Comparison of ENCODE assay signal across 26 mouse cellular contexts in the genomic region with DNA sequence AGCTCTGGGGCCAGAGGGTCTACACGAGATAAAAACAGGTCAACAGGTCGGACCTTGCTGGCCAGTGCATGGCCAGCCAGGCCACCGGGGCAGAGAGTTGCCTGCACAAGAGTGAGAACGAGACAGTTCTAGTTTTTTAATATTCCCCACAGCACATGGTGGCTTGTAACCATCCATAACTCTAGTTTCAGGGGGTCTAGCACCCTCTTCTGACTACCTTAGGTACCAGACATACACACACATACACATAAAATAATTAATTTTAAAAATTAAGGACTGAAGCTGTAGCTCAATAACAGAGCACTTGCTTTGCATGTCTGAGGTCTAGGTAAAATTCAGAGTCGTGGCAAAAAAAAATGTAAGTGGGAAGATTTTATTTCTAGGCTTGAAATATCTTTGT. TPM values are rescaled to one million over a fixed set of nuclear protein-coding genes. Genes with fewer than 3 reads are reported as not detected.
DNase-seq lines count a peak whose midpoint lies in the region; ATAC-seq and TF ChIP-seq lines count a peak whose summit lies in the region.
"Had no signal": no experiment of that assay in that cellular context is flagged by ENCODE, and none has a peak within 500 bp of the region (broad histone marks: within the 10 kb centered on the region; RNA-seq: fewer than 3 reads in every experiment).

No protein-coding gene starts in this region.

- DNase-seq in A20 (ENCODE audit: low read depth, low spot score), result peak; percentile 33
- DNase-seq in liver, postnatal 0 days, result no peak
- DNase-seq in urinary bladder, postnatal 36 days (ENCODE audit: low spot score in 2 of 2), result no peak
- no peak for DNase-seq in layer of hippocampus, adult 9-11 months
- DNase-seq: adrenal gland, postnatal 10 days; cerebellum, adult 11 months; cerebellum, adult 9-10 months; cerebellum, postnatal 36 days; gastrocnemius, postnatal 25 days; heart, adult 18-20 months; heart, postnatal 4 days; kidney, adult 11 months; kidney, postnatal 14 days; lung, postnatal 4 days; thymus, adult 18-20 months; thymus, postnatal 4 days had no signal

- ATAC-seq in intestine, postnatal 0 days, result no peak
- no peak for ATAC-seq in intestine, embryonic 16.5 days
- no peak for ATAC-seq in liver, postnatal 0 days
- no peak for ATAC-seq in forebrain, embryonic 15.5 days (replicated peaks)
- ATAC-seq: forebrain, embryonic 13.5 days had no signal

- TF ChIP-seq CTCF in intestine, postnatal 0 days (IDR thresholded peaks at IDR 0.05; ENCODE audit: low read depth), result 0 out of 2 replicates have a peak, but pooled peaks have one; percentile 12
- TF ChIP-seq CTCF in ES-Bruce4 (IDR thresholded peaks at IDR 0.05; ENCODE audit: low read depth, low read length), result no peak
- peak; percentile 38; the same call in 1 of the 2 replicates for TF ChIP-seq CTCF in liver, postnatal 0 days (IDR thresholded peaks at IDR 0.05; ENCODE audit: low read depth)

- TF ChIP-seq EP300 in ES-Bruce4 (IDR thresholded peaks at IDR 0.05; ENCODE audit: insufficient read depth, low read depth, low read length), result no peak
- TF ChIP-seq EP300 in liver, postnatal 0 days (IDR thresholded peaks at IDR 0.05; ENCODE audit: low read depth), result no peak

- no peaks in the 10 kb centered on the region for H3K4me1 ChIP-seq in intestine, postnatal 0 days (replicated peaks; ENCODE audit: control insufficient read depth, insufficient read depth, low read length)
- peaks cover 18% of the 10 kb centered on the region for H3K4me1 ChIP-seq in intestine, embryonic 16.5 days (ENCODE audit: control insufficient read depth, insufficient read depth, low read length)
- no peaks in the 10 kb centered on the region for H3K4me1 ChIP-seq in ES-Bruce4 (ENCODE audit: control insufficient read depth, insufficient read depth, low read length)
- peaks cover 37% of the 10 kb centered on the region for H3K4me1 ChIP-seq in liver, postnatal 0 days (ENCODE audit: insufficient read depth)
- peaks cover 9% of the 10 kb centered on the region for H3K4me1 ChIP-seq in forebrain, embryonic 15.5 days

- 0 out of 2 replicates have a peak, but pooled peaks cover 3% of the 10 kb centered on the region for H3K9me3 ChIP-seq in intestine, postnatal 0 days (ENCODE audit: control insufficient read depth)
- no peaks in the 10 kb centered on the region for H3K9me3 ChIP-seq in intestine, embryonic 16.5 days (ENCODE audit: control insufficient read depth, low read length)
- no peaks in the 10 kb centered on the region for H3K9me3 ChIP-seq in ES-Bruce4 (replicated peaks; ENCODE audit: control insufficient read depth, insufficient read depth, low read length, poor library complexity, severe bottlenecking)
- H3K9me3 ChIP-seq in liver, postnatal 0 days (ENCODE audit: low read length), result no peaks in the 10 kb centered on the region
- H3K9me3 ChIP-seq in forebrain, embryonic 15.5 days, result no peaks in the 10 kb centered on the region
- H3K9me3 ChIP-seq: forebrain, embryonic 13.5 days; megakaryocyte, embryonic 14.5 days; midbrain, embryonic 12.5 days; stomach, embryonic 15.5 days had no signal

- no peaks in the 10 kb centered on the region for H3K27me3 ChIP-seq in intestine, postnatal 0 days (replicated peaks; ENCODE audit: control insufficient read depth, insufficient read depth, low read length)
- H3K27me3 ChIP-seq in intestine, embryonic 16.5 days (replicated peaks; ENCODE audit: control insufficient read depth, insufficient read depth, low read length), result no peaks in the 10 kb centered on the region
- H3K27me3 ChIP-seq in ES-Bruce4 (ENCODE audit: control insufficient read depth, insufficient read depth, low read length, poor library complexity, severe bottlenecking), result no peaks in the 10 kb centered on the region
- no peaks in the 10 kb centered on the region for H3K27me3 ChIP-seq in liver, postnatal 0 days (ENCODE audit: insufficient read depth, low read length)
- no peaks in the 10 kb centered on the region for H3K27me3 ChIP-seq in forebrain, embryonic 15.5 days
- H3K27me3 ChIP-seq: forebrain, embryonic 13.5 days; hindbrain, embryonic 13.5 days; megakaryocyte, embryonic 14.5 days; stomach, embryonic 15.5 days had no signal

- no peak overlapping the region for H3K4me3 ChIP-seq in intestine, postnatal 0 days (ENCODE audit: low read depth, low read length)
- H3K4me3 ChIP-seq in intestine, embryonic 16.5 days (ENCODE audit: low read length), result no peak overlapping the region
- H3K4me3 ChIP-seq in ES-Bruce4 (ENCODE audit: low read depth, low read length), result peak overlapping the region; percentile 97
- no peak overlapping the region for H3K4me3 ChIP-seq in liver, postnatal 0 days (ENCODE audit: low read depth, low read length)
- H3K4me3 ChIP-seq in forebrain, embryonic 15.5 days, result no peak overlapping the region
- H3K4me3 ChIP-seq: forebrain, embryonic 13.5 days; hindbrain, embryonic 13.5 days; limb, embryonic 12.5 days; megakaryocyte, embryonic 14.5 days; midbrain, embryonic 12.5 days; stomach, embryonic 15.5 days had no signal

- WGBS in intestine, postnatal 0 days, result 77% methylated on average over 5 of the region's 5 CpGs
- WGBS in intestine, embryonic 16.5 days, result 74% methylated on average over 5 of the region's 5 CpGs
- 68% methylated on average over 5 of the region's 5 CpGs for WGBS in liver, postnatal 0 days (ENCODE audit: insufficient replicate concordance)
- 87% methylated on average over 5 of the region's 5 CpGs for WGBS in forebrain, embryonic 15.5 days

- TF ChIP-seq POLR2A in ES-Bruce4 (IDR thresholded peaks at IDR 0.05; ENCODE audit: insufficient read depth, low read length), result no peak

- no peak overlapping the region for H3K4me2 ChIP-seq in intestine, postnatal 0 days (replicated peaks; ENCODE audit: low read depth)
- H3K4me2 ChIP-seq in intestine, embryonic 16.5 days (ENCODE audit: low read depth, low read length), result no peak overlapping the region
- no peak overlapping the region for H3K4me2 ChIP-seq in liver, postnatal 0 days (ENCODE audit: low read depth, low read length)
- no peak overlapping the region for H3K4me2 ChIP-seq in forebrain, embryonic 15.5 days (replicated peaks)
- H3K4me2 ChIP-seq: forebrain, embryonic 13.5 days; hindbrain, embryonic 13.5 days; limb, embryonic 12.5 days; midbrain, embryonic 12.5 days; stomach, embryonic 15.5 days had no signal

- no peak overlapping the region for H3K9ac ChIP-seq in intestine, postnatal 0 days (ENCODE audit: low read depth, low read length)
- no peak overlapping the region for H3K9ac ChIP-seq in intestine, embryonic 16.5 days (ENCODE audit: low read depth, low read length)
- peak overlapping the region; percentile 64 for H3K9ac ChIP-seq in ES-Bruce4 (ENCODE audit: low read depth, poor library complexity, severe bottlenecking)
- no peak overlapping the region for H3K9ac ChIP-seq in liver, postnatal 0 days (replicated peaks)
- H3K9ac ChIP-seq in forebrain, embryonic 15.5 days (replicated peaks), result no peak overlapping the region
- H3K9ac ChIP-seq: forebrain, embryonic 13.5 days; hindbrain, embryonic 13.5 days; limb, embryonic 12.5 days; midbrain, embryonic 12.5 days; stomach, embryonic 15.5 days had no signal

- no peaks in the 10 kb centered on the region for H3K36me3 ChIP-seq in intestine, postnatal 0 days (ENCODE audit: control insufficient read depth, insufficient read depth)
- H3K36me3 ChIP-seq in intestine, embryonic 16.5 days (ENCODE audit: control insufficient read depth, insufficient read depth, low read length), result no peaks in the 10 kb centered on the region
- no peaks in the 10 kb centered on the region for H3K36me3 ChIP-seq in ES-Bruce4 (ENCODE audit: control insufficient read depth, insufficient read depth, low read length, poor library complexity, severe bottlenecking)
- H3K36me3 ChIP-seq in liver, postnatal 0 days (replicated peaks; ENCODE audit: insufficient read depth, low read length), result no peaks in the 10 kb centered on the region
- H3K36me3 ChIP-seq in forebrain, embryonic 15.5 days, result no peaks in the 10 kb centered on the region
- H3K36me3 ChIP-seq: hindbrain, embryonic 13.5 days; limb, embryonic 12.5 days; midbrain, embryonic 12.5 days; stomach, embryonic 15.5 days had no signal

- H3K27ac ChIP-seq in intestine, postnatal 0 days (ENCODE audit: low read depth, low read length), result no peak overlapping the region
- no peak overlapping the region for H3K27ac ChIP-seq in intestine, embryonic 16.5 days (ENCODE audit: low read length)
- H3K27ac ChIP-seq in ES-Bruce4 (ENCODE audit: insufficient read depth, low read length), result peak overlapping the region; percentile 20; the same call in 1 of the 2 replicates
- no peak overlapping the region for H3K27ac ChIP-seq in liver, postnatal 0 days (ENCODE audit: low read depth)
- no peak overlapping the region for H3K27ac ChIP-seq in forebrain, embryonic 15.5 days (replicated peaks)
- H3K27ac ChIP-seq: forebrain, embryonic 13.5 days; hindbrain, embryonic 13.5 days; limb, embryonic 12.5 days; midbrain, embryonic 12.5 days; stomach, embryonic 15.5 days had no signal

RNA-seq across cellular contexts. Expression of a gene that starts 39.8 kb away (rescaled TPM):
- 29.3 and 32.8 TPM in 2 replicates for polyA plus RNA-seq in intestine, postnatal 0 days (2015; fragmentation: Nextera tagmentation; extraction: Ambion mirVana)
- 22.4 and 25.5 TPM in 2 replicates for polyA plus RNA-seq in intestine, embryonic 16.5 days (2015; fragmentation: Nextera tagmentation; extraction: Ambion mirVana)
- polyA plus RNA-seq in ES-Bruce4 (2011; ENCODE audit: insufficient read depth, insufficient read length, low read depth, missing spikeins), result 163 and 167 TPM in 2 replicates
- 39.4 and 40.1 TPM in 2 replicates for polyA plus RNA-seq in liver, postnatal 0 days (2015; fragmentation: Nextera tagmentation; extraction: Ambion mirVana)
- polyA plus RNA-seq in forebrain, embryonic 15.5 days (2015; fragmentation: Nextera tagmentation; extraction: Ambion mirVana), result 36.0 and 37.8 TPM in 2 replicates
